Mouse (Mus musculus): ENCODE results near the gene Ube2j2. TPM values are rescaled to one million over a fixed set of nuclear protein-coding genes. Genes with fewer than 3 reads are reported as not detected.

The Ube2j2 gene
- polyA plus RNA-seq, 1 experiment from 2014 or later, result 142 TPM

DNA sequence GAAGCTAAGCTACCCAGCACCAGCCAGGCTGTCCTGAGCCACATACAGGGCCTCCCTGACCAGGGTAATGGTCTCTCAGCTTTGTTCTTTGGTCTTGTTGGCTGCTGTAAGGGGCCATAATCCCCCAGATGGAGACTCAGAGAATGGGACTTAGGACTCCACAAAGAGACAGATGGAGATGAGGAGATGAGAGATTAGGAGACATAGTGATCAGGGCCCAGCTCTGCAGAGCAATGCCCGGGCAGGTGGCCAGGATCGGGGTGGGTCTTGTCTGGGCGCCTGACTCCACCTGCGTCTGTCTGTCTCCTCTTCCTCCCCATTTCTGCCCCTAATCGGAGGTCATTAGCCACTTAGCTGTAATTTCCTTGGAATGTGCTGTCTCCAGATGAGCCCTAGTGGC lies 26.7 kb downstream of the Ube2j2 start:
- Histone ChIP-seq H3K9me3 (ENCODE audit: control insufficient read depth, low read length) (no peaks in the 10 kb centered on the region), H3K4me2 (replicated peaks; ENCODE audit: low read depth, low read length) (no peak overlapping the region), H3K27me3 (ENCODE audit: control insufficient read depth, insufficient read depth, low read length) (no peaks in the 10 kb centered on the region), H3K9ac (ENCODE audit: low read depth, low read length) (no peak overlapping the region), H3K4me3 (ENCODE audit: low read depth, low read length) (no peak overlapping the region), H3K27ac (ENCODE audit: low read depth, low read length) (no peak overlapping the region), H3K36me3 (ENCODE audit: control insufficient read depth, insufficient read depth, low read length) (no peaks in the 10 kb centered on the region), H3K4me1 (replicated peaks; ENCODE audit: control insufficient read depth, insufficient read depth, low read length) (no peaks in the 10 kb centered on the region)
- ATAC-seq (ENCODE audit: low FRiP score), result no peak
- WGBS, result 92% methylated on average over 5 of the region's 5 CpGs
- no peak for DNase-seq (ENCODE audit: low spot score)

DNA sequence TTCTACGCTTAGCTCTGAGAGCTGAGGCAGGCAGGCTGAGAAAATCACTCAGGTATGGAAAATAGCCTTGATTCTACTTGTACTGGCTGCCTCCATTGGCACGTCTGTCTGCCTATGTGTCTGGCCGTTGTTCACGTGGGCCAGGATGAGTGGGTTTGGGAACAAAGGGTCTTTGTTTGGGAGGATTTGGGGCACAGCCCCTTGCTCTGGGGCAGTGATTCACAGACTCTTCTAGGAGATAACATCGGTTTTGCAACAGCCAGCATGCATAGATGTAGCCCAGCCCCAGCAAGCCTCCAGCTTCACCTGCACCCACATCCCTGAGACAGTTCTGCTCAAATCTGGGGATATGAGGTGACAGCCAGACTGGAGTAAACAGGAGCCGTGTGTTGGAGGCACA lies 29.0 kb downstream of the Ube2j2 start:
- 62% methylated on average over 6 of the region's 6 CpGs for WGBS
- H3K27me3 ChIP-seq (ENCODE audit: control insufficient read depth, insufficient read depth, low read length), result no peaks in the 10 kb centered on the region
- DNase-seq (ENCODE audit: low spot score) (no peak), ATAC-seq (ENCODE audit: low FRiP score) (no peak)
- no peaks in the 10 kb centered on the region for H3K4me1 ChIP-seq (replicated peaks; ENCODE audit: control insufficient read depth, insufficient read depth, low read length)
- H3K4me3 ChIP-seq (ENCODE audit: low read depth, low read length), result no peak overlapping the region
- no peaks in the 10 kb centered on the region for H3K9me3 ChIP-seq (ENCODE audit: control insufficient read depth, low read length)
- H3K4me2 ChIP-seq (replicated peaks; ENCODE audit: low read depth, low read length), result no peak overlapping the region
- H3K9ac ChIP-seq (ENCODE audit: low read depth, low read length), result no peak overlapping the region
- no peak overlapping the region for H3K27ac ChIP-seq (ENCODE audit: low read depth, low read length)
- no peaks in the 10 kb centered on the region for H3K36me3 ChIP-seq (ENCODE audit: control insufficient read depth, insufficient read depth, low read length)

DNA sequence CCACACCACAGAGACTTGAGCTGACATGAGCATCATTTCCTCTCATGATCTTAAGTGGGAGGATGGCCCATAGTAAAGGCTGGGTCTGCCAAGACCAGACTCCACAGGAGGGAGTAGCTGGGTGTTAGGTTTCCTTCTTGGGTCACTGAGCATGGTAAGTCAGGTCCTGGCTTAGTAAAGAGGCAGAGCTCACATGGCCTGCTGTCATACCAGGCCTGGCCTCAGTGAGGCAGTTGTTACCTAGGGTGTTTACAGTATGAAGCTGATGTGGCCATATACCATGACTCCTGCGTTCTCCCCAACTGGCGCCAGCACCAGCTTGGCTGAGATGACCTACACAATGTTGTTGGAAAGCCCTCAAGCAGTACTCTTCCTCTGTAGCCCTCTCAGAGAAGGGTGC lies 29.6 kb downstream of the Ube2j2 start:
- Histone ChIP-seq H3K27me3 (ENCODE audit: control insufficient read depth, insufficient read depth, low read length) (no peaks in the 10 kb centered on the region), H3K36me3 (ENCODE audit: control insufficient read depth, insufficient read depth, low read length) (no peaks in the 10 kb centered on the region), H3K27ac (ENCODE audit: low read depth, low read length) (no peak overlapping the region), H3K4me1 (replicated peaks; ENCODE audit: control insufficient read depth, insufficient read depth, low read length) (no peaks in the 10 kb centered on the region), H3K9me3 (ENCODE audit: control insufficient read depth, low read length) (no peaks in the 10 kb centered on the region), H3K4me2 (replicated peaks; ENCODE audit: low read depth, low read length) (no peak overlapping the region), H3K9ac (ENCODE audit: low read depth, low read length) (no peak overlapping the region), H3K4me3 (ENCODE audit: low read depth, low read length) (no peak overlapping the region)
- ATAC-seq (ENCODE audit: low FRiP score) (no peak), DNase-seq (ENCODE audit: low spot score) (no peak)
- WGBS, result 84% methylated on average over 2 of the region's 2 CpGs

DNA sequence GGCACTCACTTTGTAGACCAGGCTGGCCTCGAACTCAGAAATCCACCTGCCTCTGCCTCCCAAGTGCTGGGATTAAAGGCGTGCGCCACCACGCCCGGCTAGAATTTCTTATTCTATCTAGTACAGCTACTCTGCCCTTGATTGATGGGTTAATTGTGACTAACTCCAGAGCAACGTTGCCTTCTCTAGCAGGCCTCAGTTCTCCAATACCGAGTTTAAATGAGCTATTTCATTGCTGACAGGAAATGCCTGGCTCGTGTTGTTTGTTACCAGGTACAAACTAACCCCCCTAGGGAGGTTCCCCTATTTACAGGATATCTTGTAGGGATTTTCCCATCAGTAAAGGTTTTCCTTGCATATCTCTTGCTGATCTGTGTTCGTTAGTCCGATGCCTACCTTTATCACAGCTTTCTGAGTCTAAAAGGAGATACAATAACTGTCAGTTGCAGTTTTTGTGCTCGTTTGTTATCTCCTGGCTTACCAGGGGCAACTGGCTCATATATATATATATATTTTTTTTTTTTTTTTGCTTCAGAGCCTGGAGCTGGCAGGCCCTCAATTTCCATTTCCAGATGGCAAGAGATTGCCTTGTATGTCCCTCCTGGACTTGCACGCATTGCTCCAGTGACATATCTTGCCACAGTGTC lies 37.9 kb downstream of the Ube2j2 start:
- H3K4me1 ChIP-seq (replicated peaks; ENCODE audit: control insufficient read depth, insufficient read depth, low read length), result no peaks in the 10 kb centered on the region
- no peaks in the 10 kb centered on the region for H3K36me3 ChIP-seq (ENCODE audit: control insufficient read depth, insufficient read depth, low read length)
- DNase-seq (ENCODE audit: low spot score) (no peak), ATAC-seq (ENCODE audit: low FRiP score) (no peak)
- H3K27ac ChIP-seq (ENCODE audit: low read depth, low read length), result no peak overlapping the region
- 80% methylated on average over 12 of the region's 12 CpGs for WGBS
- H3K9ac ChIP-seq (ENCODE audit: low read depth, low read length), result no peak overlapping the region
- no peak overlapping the region for H3K4me2 ChIP-seq (replicated peaks; ENCODE audit: low read depth, low read length)
- no peak overlapping the region for H3K4me3 ChIP-seq (ENCODE audit: low read depth, low read length)
- H3K27me3 ChIP-seq (ENCODE audit: control insufficient read depth, insufficient read depth, low read length), result no peaks in the 10 kb centered on the region
- no peaks in the 10 kb centered on the region for H3K9me3 ChIP-seq (ENCODE audit: control insufficient read depth, low read length)

DNA sequence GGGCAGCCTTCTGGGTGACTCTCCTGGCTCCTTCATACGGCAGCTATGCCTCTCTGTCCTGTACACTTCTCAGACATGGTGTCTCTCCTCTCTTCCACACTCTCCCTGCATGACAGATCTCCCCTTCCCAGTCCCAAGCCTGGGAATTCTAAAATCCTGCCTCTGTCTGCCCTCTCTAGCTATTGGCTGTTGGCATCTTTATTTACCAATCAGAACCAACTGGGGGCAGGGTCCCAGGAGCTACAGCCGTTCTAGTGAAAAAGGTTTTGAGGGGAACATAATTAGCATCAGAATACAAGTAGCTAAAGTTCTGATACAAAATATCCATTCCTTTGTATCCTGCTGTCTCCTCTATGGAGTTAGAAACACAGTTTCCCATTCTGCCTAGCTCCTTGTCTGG lies 40.2 kb downstream of the Ube2j2 start:
- WGBS, result 16% methylated on average over 2 of the region's 2 CpGs
- Histone ChIP-seq H3K9ac (ENCODE audit: low read depth, low read length) (no peak overlapping the region), H3K27ac (ENCODE audit: low read depth, low read length) (no peak overlapping the region), H3K27me3 (ENCODE audit: control insufficient read depth, insufficient read depth, low read length) (no peaks in the 10 kb centered on the region), H3K36me3 (ENCODE audit: control insufficient read depth, insufficient read depth, low read length) (no peaks in the 10 kb centered on the region), H3K4me1 (replicated peaks; ENCODE audit: control insufficient read depth, insufficient read depth, low read length) (no peaks in the 10 kb centered on the region), H3K4me2 (replicated peaks; ENCODE audit: low read depth, low read length) (no peak overlapping the region), H3K9me3 (ENCODE audit: control insufficient read depth, low read length) (no peaks in the 10 kb centered on the region), H3K4me3 (ENCODE audit: low read depth, low read length) (no peak overlapping the region)
- ATAC-seq (ENCODE audit: low FRiP score) (no peak), DNase-seq (ENCODE audit: low spot score) (no peak)

DNA sequence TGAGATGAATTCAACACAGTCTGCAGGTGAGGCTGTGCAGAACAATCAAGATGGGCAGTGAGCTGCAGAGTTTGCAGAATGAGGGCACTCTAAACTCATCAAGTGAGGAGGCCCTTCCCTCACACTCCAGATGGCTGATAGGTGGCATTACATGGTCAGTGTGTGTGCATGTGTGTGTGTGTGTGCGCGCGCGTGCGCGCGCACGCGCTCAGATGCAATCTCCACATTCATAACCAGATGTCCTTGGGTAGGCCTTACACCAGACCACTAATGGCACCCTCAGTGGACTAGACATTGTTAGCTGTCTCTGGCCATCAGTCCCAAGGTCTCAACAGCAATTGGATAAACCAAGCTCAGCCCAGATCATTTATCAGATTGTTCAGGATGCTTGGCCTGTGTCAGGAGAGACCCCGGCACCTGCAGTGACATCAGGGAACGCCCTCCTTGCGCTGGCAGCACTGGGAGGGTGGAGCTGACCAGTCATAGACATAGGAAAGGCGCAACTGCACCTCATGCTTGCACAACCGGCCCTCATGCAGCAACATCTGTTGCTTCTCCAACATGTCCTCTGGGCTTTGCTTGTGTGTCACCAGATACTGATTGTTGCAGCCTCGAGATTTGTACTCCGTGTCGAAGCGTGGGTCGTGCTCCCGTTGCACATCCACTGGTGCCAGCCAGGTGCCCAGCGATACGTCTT lies 47.7 kb downstream of the Ube2j2 start:
- H3K4me3 ChIP-seq (ENCODE audit: low read depth, low read length), result peak overlapping the region; percentile 85
- H3K4me1 ChIP-seq (replicated peaks; ENCODE audit: control insufficient read depth, insufficient read depth, low read length), result peaks cover 13% of the 10 kb centered on the region
- 88% methylated on average over 22 of the region's 22 CpGs for WGBS
- H3K27ac ChIP-seq (ENCODE audit: low read depth, low read length), result no peak overlapping the region
- H3K36me3 ChIP-seq (ENCODE audit: control insufficient read depth, insufficient read depth, low read length), result no peaks in the 10 kb centered on the region
- peak overlapping the region; percentile 98 for H3K4me2 ChIP-seq (replicated peaks; ENCODE audit: low read depth, low read length)
- no peaks in the 10 kb centered on the region for H3K27me3 ChIP-seq (ENCODE audit: control insufficient read depth, insufficient read depth, low read length)
- ATAC-seq (ENCODE audit: low FRiP score) (no peak; the same call in 1 of the 2 replicates), DNase-seq (ENCODE audit: low spot score) (no peak)
- no peaks in the 10 kb centered on the region for H3K9me3 ChIP-seq (ENCODE audit: control insufficient read depth, low read length)
- peak overlapping the region; percentile 79 for H3K9ac ChIP-seq (ENCODE audit: low read depth, low read length)

DNA sequence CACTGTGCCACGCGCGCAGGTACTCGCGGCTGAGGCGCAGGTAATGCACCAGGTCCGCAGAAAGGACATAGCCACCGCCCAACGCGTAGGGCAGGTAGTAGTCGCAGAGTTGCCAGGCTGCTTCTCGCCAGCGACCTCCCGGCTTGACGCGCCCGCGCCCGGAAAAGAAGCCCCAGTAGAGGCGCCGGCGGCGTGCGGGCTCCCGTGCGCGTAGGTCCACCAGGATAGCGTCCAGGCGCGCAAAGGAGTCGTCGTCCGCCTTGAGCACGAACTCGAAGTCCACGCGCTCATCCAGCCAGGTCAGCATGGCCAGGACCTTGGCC lies 48.2 kb downstream of the Ube2j2 start:
- Histone ChIP-seq H3K4me2 (replicated peaks; ENCODE audit: low read depth, low read length) (peak overlapping the region; percentile 98), H3K27ac (ENCODE audit: low read depth, low read length) (peak overlapping the region; percentile 86), H3K9ac (ENCODE audit: low read depth, low read length) (peak overlapping the region; percentile 79), H3K4me1 (replicated peaks; ENCODE audit: control insufficient read depth, insufficient read depth, low read length) (peaks cover 13% of the 10 kb centered on the region), H3K27me3 (ENCODE audit: control insufficient read depth, insufficient read depth, low read length) (no peaks in the 10 kb centered on the region), H3K4me3 (ENCODE audit: low read depth, low read length) (peak overlapping the region; percentile 85), H3K36me3 (ENCODE audit: control insufficient read depth, insufficient read depth, low read length) (no peaks in the 10 kb centered on the region), H3K9me3 (ENCODE audit: control insufficient read depth, low read length) (no peaks in the 10 kb centered on the region)
- ATAC-seq (ENCODE audit: low FRiP score) (no peak; the same call in 1 of the 2 replicates), DNase-seq (ENCODE audit: low spot score) (no peak)
- WGBS, result 33% methylated on average over 37 of the region's 37 CpGs

DNA sequence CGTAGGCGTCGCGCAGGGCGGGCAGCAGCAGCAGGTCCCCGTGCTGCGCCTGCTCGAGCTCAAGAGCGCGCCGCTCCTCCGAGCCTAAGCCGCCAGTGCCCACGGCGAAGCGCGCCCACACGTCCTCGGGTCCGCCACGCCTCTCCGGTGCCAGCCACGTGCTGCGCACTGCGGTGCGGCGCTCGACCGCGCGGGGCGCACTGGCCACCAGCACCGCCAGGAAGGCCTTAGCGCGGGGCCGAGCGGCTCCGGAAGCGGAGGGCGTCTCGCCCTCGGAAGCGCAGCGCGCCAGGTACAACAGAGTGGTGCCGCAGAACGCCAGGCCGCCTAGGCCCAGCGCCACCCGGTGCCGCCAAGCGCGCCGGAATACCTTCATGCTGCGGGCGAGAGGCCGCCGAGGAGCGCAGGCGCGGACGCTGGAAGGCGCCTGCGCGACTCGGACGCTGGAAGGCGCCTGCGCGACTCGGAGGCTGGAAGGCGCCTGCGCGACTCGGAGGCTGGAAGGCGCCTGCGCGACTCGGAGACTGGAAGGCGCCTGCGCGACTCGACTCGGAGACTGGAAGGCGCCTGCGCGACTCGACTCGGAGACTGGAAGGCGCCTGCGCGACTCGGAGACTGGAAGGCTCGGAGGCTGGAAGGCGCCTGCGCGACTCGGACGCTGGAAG lies 48.7 kb downstream of the Ube2j2 start, which contains the start of the genes B3galt6 and Sdf4:
Gene B3galt6, minus strand, starts transcription at position 409 of the 665 bp plus-strand sequence.
Gene Sdf4, plus strand, starts transcription at position 632 of the 665 bp plus-strand sequence.
- H3K9me3 ChIP-seq (ENCODE audit: control insufficient read depth, low read length), result no peaks in the 10 kb centered on the region
- ATAC-seq (ENCODE audit: low FRiP score) (peak; percentile 87), DNase-seq (ENCODE audit: low spot score) (peak; percentile 87)
- no peaks in the 10 kb centered on the region for H3K36me3 ChIP-seq (ENCODE audit: control insufficient read depth, insufficient read depth, low read length)
- peak within 1 kb of the TSS; percentile 92 for H3K27ac ChIP-seq (ENCODE audit: low read depth, low read length)
- peak within 1 kb of the TSS; percentile 98 for H3K4me2 ChIP-seq (replicated peaks; ENCODE audit: low read depth, low read length)
- peak within 1 kb of the TSS; percentile 85 for H3K4me3 ChIP-seq (ENCODE audit: low read depth, low read length)
- peaks cover 13% of the 10 kb centered on the region for H3K4me1 ChIP-seq (replicated peaks; ENCODE audit: control insufficient read depth, insufficient read depth, low read length)
- WGBS, result under 1% methylated on average over 96 of the region's 99 CpGs
- H3K9ac ChIP-seq (ENCODE audit: low read depth, low read length), result peak within 1 kb of the TSS; percentile 79
- no peaks in the 10 kb centered on the region for H3K27me3 ChIP-seq (ENCODE audit: control insufficient read depth, insufficient read depth, low read length)
